Mouse (Mus musculus) MEL (cell line): ENCODE results near the gene Sema3e. TPM values are rescaled to one million over a fixed set of nuclear protein-coding genes. Genes with fewer than 3 reads are reported as not detected.
A peak's percentile ranks its signal among the peaks of the same experiment; 100 is the strongest.

Experiments used
- DNase-seq: peaks from one replicate; pipeline ENCODE4 v3.0.0; 2011; ENCODE audit warnings: low read depth, low spot score
- H3K27ac ChIP-seq: 2 replicates; pipeline ENCODE4 v1.5.1; 2012; ENCODE audit warnings: low read depth, mild to moderate bottlenecking, control low read depth, low read length, moderate library complexity; ENCODE audit not compliant: control insufficient read depth
- H3K27me3 ChIP-seq, 2 experiments: fragments of 150-350 bp in 1 of 2; sonication (generic) in 1 of 2; 2 replicates each; pipeline ENCODE4 v1.6.1; 2012; ENCODE audit warnings: low read length in 2 of 2, mild to moderate bottlenecking in 2 of 2, improper control_type of control experiment in 1 of 2, moderate library complexity in 1 of 2; ENCODE audit not compliant: insufficient read depth in 2 of 2, control insufficient read depth in 1 of 2
- H3K36me3 ChIP-seq, 2 experiments: 2 replicates each; pipeline ENCODE4 v1.6.1; 2012 to 2014; ENCODE audit warnings: low read length in 2 of 2, improper control_type of control experiment in 1 of 2, inconsistent platforms in 1 of 2, mild to moderate bottlenecking in 1 of 2; ENCODE audit not compliant: insufficient read depth in 2 of 2, control insufficient read depth in 1 of 2
- H3K4me1 ChIP-seq, 2 experiments: fragments of 150-350 bp in 1 of 2; sonication (generic) in 1 of 2; 2 replicates each; pipeline ENCODE4 v1.6.1; 2012; ENCODE audit warnings: low read length in 2 of 2, improper control_type of control experiment in 1 of 2, mild to moderate bottlenecking in 1 of 2; ENCODE audit not compliant: insufficient read depth in 2 of 2, control insufficient read depth in 1 of 2
- H3K4me3 ChIP-seq, 2 experiments: fragments of 150-350 bp in 1 of 2; sonication (generic) in 1 of 2; 2 replicates each; pipeline ENCODE4 v1.5.1; 2012; ENCODE audit warnings: low read depth in 2 of 2, low read length in 2 of 2, mild to moderate bottlenecking in 2 of 2, moderate library complexity in 2 of 2, control low read depth in 1 of 2, improper control_type of control experiment in 1 of 2; ENCODE audit not compliant: control insufficient read depth in 1 of 2, insufficient read depth in 1 of 2
- H3K79me2 ChIP-seq: 2 replicates; pipeline ENCODE4 v1.6.1; 2012; ENCODE audit warnings: mild to moderate bottlenecking, low read length, moderate library complexity; ENCODE audit not compliant: control insufficient read depth, poor library complexity, insufficient read depth
- H3K9ac ChIP-seq: 2 replicates; pipeline ENCODE4 v1.6.1; 2012; ENCODE audit warnings: low read depth, mild to moderate bottlenecking, control low read depth, low read length, moderate library complexity; ENCODE audit not compliant: control insufficient read depth, poor library complexity, severe bottlenecking
- H3K9me3 ChIP-seq: fragments of 150-350 bp; sonication (generic); replicated peaks from 2 replicates; pipeline ENCODE4 v1.6.1; 2012; ENCODE audit warnings: mild to moderate bottlenecking, low read length, improper control_type of control experiment, moderate library complexity; ENCODE audit not compliant: insufficient read depth
- BHLHE40 ChIP-seq: IDR thresholded peaks from 2 replicates; pipeline ENCODE4 v1.6.1; 2012; ENCODE audit warnings: low read depth, mild to moderate bottlenecking, inconsistent platforms, low read length, improper control_type of control experiment, borderline replicate concordance
- CHD1 ChIP-seq: IDR thresholded peaks from 2 replicates; pipeline ENCODE4 v1.6.1; 2012; ENCODE audit warnings: low read depth, mild to moderate bottlenecking, inconsistent platforms, low read length, improper control_type of control experiment
- CHD2 ChIP-seq: IDR thresholded peaks from 2 replicates; pipeline ENCODE4 v1.6.1; 2011; ENCODE audit warnings: low read length, improper control_type of control experiment
- E2F4 ChIP-seq: IDR thresholded peaks from 2 replicates; pipeline ENCODE4 v1.6.1; 2011; ENCODE audit warnings: low read depth, low read length, improper control_type of control experiment, borderline replicate concordance
- ELF1 ChIP-seq: IDR thresholded peaks from 2 replicates; pipeline ENCODE4 v1.6.1; 2014; ENCODE audit warnings: low read depth, mild to moderate bottlenecking, inconsistent platforms, low read length, improper control_type of control experiment, moderate library complexity
- EP300 ChIP-seq, 2 experiments: IDR thresholded peaks; 2 replicates each; pipeline ENCODE4 v1.6.1; 2011; ENCODE audit warnings: improper control_type of control experiment in 2 of 2, low read length in 2 of 2, low read depth in 1 of 2, mild to moderate bottlenecking in 1 of 2
- ETS1 ChIP-seq: IDR thresholded peaks from 2 replicates; pipeline ENCODE4 v1.6.1; 2012; ENCODE audit warnings: low read depth, mild to moderate bottlenecking, inconsistent platforms, low read length, improper control_type of control experiment, moderate library complexity
- GABPA ChIP-seq: IDR thresholded peaks from 2 replicates; pipeline ENCODE4 v1.6.1; 2012; ENCODE audit warnings: low read depth, mild to moderate bottlenecking, inconsistent platforms, low read length, improper control_type of control experiment, moderate library complexity
- GATA1 ChIP-seq: IDR thresholded peaks from 2 replicates; pipeline ENCODE4 v1.6.1; 2011; ENCODE audit warnings: low read depth, low read length, improper control_type of control experiment
- JUND ChIP-seq: IDR thresholded peaks from 2 replicates; pipeline ENCODE4 v1.6.1; 2011; ENCODE audit warnings: low read depth, mild to moderate bottlenecking, improper control_type of control experiment, low read length
- KAT2A ChIP-seq: conservative IDR thresholded peaks from 2 replicates; pipeline ENCODE4 v1.6.1; 2012; ENCODE audit warnings: low read depth, low read length, improper control_type of control experiment, inconsistent platforms
- MAX ChIP-seq: IDR thresholded peaks from 2 replicates; pipeline ENCODE4 v1.6.1; 2011; ENCODE audit warnings: low read length, improper control_type of control experiment
- MAZ ChIP-seq: IDR thresholded peaks from 2 replicates; pipeline ENCODE4 v1.6.1; 2012; ENCODE audit warnings: low read depth, mild to moderate bottlenecking, inconsistent platforms, low read length, improper control_type of control experiment
- MEF2A ChIP-seq: IDR thresholded peaks from 2 replicates; pipeline ENCODE4 v1.6.1; 2014; ENCODE audit warnings: low read depth, mild to moderate bottlenecking, inconsistent platforms, low read length, improper control_type of control experiment; ENCODE audit not compliant: poor library complexity, insufficient replicate concordance, severe bottlenecking; ENCODE audit errors: extremely low read depth
- MYC ChIP-seq: IDR thresholded peaks from 2 replicates; pipeline ENCODE4 v1.6.1; 2011; ENCODE audit warnings: low read depth, mild to moderate bottlenecking, low read length, improper control_type of control experiment, moderate library complexity
- POLR2A ChIP-seq, 2 experiments: IDR thresholded peaks; 2 replicates each; pipeline ENCODE4 v1.6.1; 2011 to 2012; ENCODE audit warnings: low read length in 2 of 2, mild to moderate bottlenecking in 2 of 2, control low read depth in 1 of 2, improper control_type of control experiment in 1 of 2, low read depth in 1 of 2, moderate library complexity in 1 of 2; ENCODE audit not compliant: control insufficient read depth in 1 of 2, insufficient read depth in 1 of 2, poor library complexity in 1 of 2
- POLR2AphosphoS2 ChIP-seq: IDR thresholded peaks from 2 replicates; pipeline ENCODE4 v1.6.1; 2011; ENCODE audit warnings: low read length, improper control_type of control experiment
- RAD21 ChIP-seq: IDR thresholded peaks from 2 replicates; pipeline ENCODE4 v1.6.1; 2011; ENCODE audit warnings: mild to moderate bottlenecking, low read depth, low read length, improper control_type of control experiment
- RCOR1 ChIP-seq: IDR thresholded peaks from 2 replicates; pipeline ENCODE4 v1.6.1; 2012; ENCODE audit warnings: low read depth, mild to moderate bottlenecking, inconsistent platforms, low read length, improper control_type of control experiment
- SMC3 ChIP-seq: IDR thresholded peaks from 2 replicates; pipeline ENCODE4 v1.6.1; 2011; ENCODE audit warnings: low read depth, low read length, improper control_type of control experiment
- TAL1 ChIP-seq: IDR thresholded peaks from 2 replicates; pipeline ENCODE4 v1.6.1; 2012; ENCODE audit warnings: mild to moderate bottlenecking, inconsistent platforms, low read length, moderate library complexity, mixed read lengths
- TCF12 ChIP-seq: IDR thresholded peaks from 2 replicates; pipeline ENCODE4 v1.6.1; 2014; ENCODE audit warnings: low read depth, mild to moderate bottlenecking, inconsistent platforms, low read length, improper control_type of control experiment, moderate library complexity
- UBTF ChIP-seq: IDR thresholded peaks from 2 replicates; pipeline ENCODE4 v1.6.1; 2012; ENCODE audit warnings: low read depth, mild to moderate bottlenecking, inconsistent platforms, low read length, improper control_type of control experiment, moderate library complexity, borderline replicate concordance; ENCODE audit not compliant: insufficient read depth
- USF1 ChIP-seq: IDR thresholded peaks from 2 replicates; pipeline ENCODE4 v1.6.1; 2014; ENCODE audit warnings: low read depth, mild to moderate bottlenecking, inconsistent platforms, low read length, improper control_type of control experiment, moderate library complexity
- ZC3H11A ChIP-seq: IDR thresholded peaks from 2 replicates; pipeline ENCODE4 v1.6.1; 2012; ENCODE audit warnings: low read depth, mild to moderate bottlenecking, inconsistent platforms, low read length, improper control_type of control experiment
- ZMIZ1 ChIP-seq: IDR thresholded peaks from 2 replicates; pipeline ENCODE4 v1.6.1; 2012; ENCODE audit warnings: low read depth, mild to moderate bottlenecking, inconsistent platforms, low read length, improper control_type of control experiment, moderate library complexity
- ZNF384 ChIP-seq: IDR thresholded peaks from 2 replicates; pipeline ENCODE4 v1.6.1; 2012; ENCODE audit warnings: low read depth, mild to moderate bottlenecking, inconsistent platforms, low read length, improper control_type of control experiment
- polyA plus RNA-seq, 2 experiments: library from polyadenylated mRNA; stranded (reverse) in 1 of 2; unstranded in 1 of 2; fragments of >175 nt in 1 of 2; fragments of >200 nt in 1 of 2; gene quantifications; 2 replicates each; pipeline versions ENCODE4 v1.2.1 to v1.2.4; 2012; ENCODE audit warnings: low replicate concordance in 2 of 2, low read depth in 1 of 2; ENCODE audit not compliant: insufficient read length in 2 of 2, insufficient read depth in 1 of 2, missing spikeins in 1 of 2
- total RNA-seq: library from RNA; depleted of rRNA; stranded (reverse); fragments of 300-350 nt; gene quantifications from 2 replicates; pipeline ENCODE4 v1.2.3, GENCODE M21; 2012

Gene Sema3e
- total and polyA plus RNA-seq, 3 experiments = not detected

- Histone ChIP-seq H3K79me2 (no peaks in the 10 kb centered on the region), H3K9ac (no peak overlapping the region), H3K27me3 (no peaks in the 10 kb centered on the region), H3K4me1 (peaks cover 2% of the 10 kb centered on the region in 2 experiments; a peak in 3 of 4 replicates), H3K36me3 (peaks cover 0 to 5% of the 10 kb centered on the region in 2 experiments; a peak in 2 of 4 replicates), H3K9me3 (no peaks in the 10 kb centered on the region), H3K4me3 (no peak overlapping the region), H3K27ac (no peak overlapping the region)
- no peak for TF ChIP-seq GABPA
- peak; percentile 45 for TF ChIP-seq GATA1
- TF ChIP-seq POLR2AphosphoS2 = no peak
- peak; percentile 48 to 70; a peak in 3 of 4 replicates for TF ChIP-seq EP300 (IDR thresholded peaks at IDR 0.05; ENCODE audit: low read depth in 1 of 2, low read length in 2 of 2)
- TF ChIP-seq MAX = 0 out of 2 replicates have a peak, but pooled peaks have one; percentile 18
- no peak for TF ChIP-seq ZC3H11A
- no peak for TF ChIP-seq ZMIZ1
- TF ChIP-seq BHLHE40 = no peak
- TF ChIP-seq MEF2A = no peak
- no peak for TF ChIP-seq MAZ
- TF ChIP-seq ZNF384 = no peak
- TF ChIP-seq CHD2 = no peak
- TF ChIP-seq RAD21 = no peak
- TF ChIP-seq TCF12 = peak; percentile 64; the same call in 1 of the 2 replicates
- no peak for TF ChIP-seq USF1
- TF ChIP-seq ELF1 = no peak
- no peak for TF ChIP-seq MYC
- TF ChIP-seq POLR2A (IDR thresholded peaks at IDR 0.05; ENCODE audit: control insufficient read depth in 1 of 2, insufficient read depth in 1 of 2, low read depth in 1 of 2, low read length in 2 of 2, poor library complexity in 1 of 2) = no peak
- TF ChIP-seq UBTF = no peak
- no peak for TF ChIP-seq KAT2A
- no peak for TF ChIP-seq JUND
- TF ChIP-seq TAL1 = no peak
- TF ChIP-seq E2F4 = no peak
- no peak for TF ChIP-seq CHD1
- TF ChIP-seq RCOR1 = peak; percentile 45; the same call in 1 of the 2 replicates
- TF ChIP-seq ETS1 = no peak; the same call in 1 of the 2 replicates
- no peak for TF ChIP-seq SMC3
- peak; percentile 59 for DNase-seq
These were observed 45.9 kb upstream of the Sema3e start for GRCm38 (mm10) chr5:13979156-13979555.
